Mouse (Mus musculus) midbrain, postnatal 0 days (tissue): Measurements from ENCODE around the gene Gstt2. TPM values are rescaled to one million over a fixed set of nuclear protein-coding genes. Genes with fewer than 3 reads are reported as not detected.

Experiments
- ATAC-seq: fragments of 200-750 bp; cut with Nextera tagmentation; 2 replicates; pipeline ENCODE4 v1.8.0; 2017; ENCODE audit warnings: moderate number of reproducible peaks, mild to moderate bottlenecking, moderate TSS enrichment, moderate library complexity; ENCODE audit not compliant: low FRiP score
- DNase-seq: peaks from one replicate; pipeline ENCODE4 v3.0.0-alpha.2; 2015; ENCODE audit warnings: low spot score
- H3K27ac ChIP-seq: fragments of 300-500 bp; sonication (generic); 2 replicates; pipeline ENCODE4 v1.5.1; 2014; ENCODE audit warnings: low read depth, mild to moderate bottlenecking, low read length, mixed read lengths
- H3K27me3 ChIP-seq: fragments of 300-500 bp; sonication (generic); 2 replicates; pipeline ENCODE4 v1.6.1; 2014; ENCODE audit warnings: low read length, control low read depth, mixed read lengths; ENCODE audit not compliant: insufficient read depth
- H3K36me3 ChIP-seq: fragments of 300-500 bp; sonication (generic); 2 replicates; pipeline ENCODE4 v1.6.1; 2014; ENCODE audit warnings: low read length, control low read depth, mixed read lengths; ENCODE audit not compliant: insufficient read depth
- H3K4me1 ChIP-seq: fragments of 300-500 bp; sonication (generic); 2 replicates; pipeline ENCODE4 v1.6.1; 2014; ENCODE audit warnings: mild to moderate bottlenecking, control low read depth, antibody characterized with exemption, low read length, mixed read lengths; ENCODE audit not compliant: insufficient read depth
- H3K4me2 ChIP-seq: fragments of 300-500 bp; sonication (generic); 2 replicates; pipeline ENCODE4 v1.6.1; 2014; ENCODE audit warnings: low read depth, mild to moderate bottlenecking, low read length, mixed read lengths; ENCODE audit not compliant: poor library complexity, severe bottlenecking
- H3K4me3 ChIP-seq: fragments of 300-500 bp; sonication (generic); 2 replicates; pipeline ENCODE4 v1.5.1; 2014; ENCODE audit warnings: low read depth, mild to moderate bottlenecking, low read length, moderate library complexity
- H3K9ac ChIP-seq: fragments of 300-500 bp; sonication (generic); replicated peaks from 2 replicates; pipeline ENCODE4 v1.6.1; 2014; ENCODE audit warnings: mild to moderate bottlenecking, low read length, moderate library complexity, mixed read lengths; ENCODE audit not compliant: poor library complexity, severe bottlenecking
- H3K9me3 ChIP-seq: fragments of 300-500 bp; sonication (generic); 2 replicates; pipeline ENCODE4 v1.6.1; 2016; ENCODE audit warnings: low read length, control low read depth
- CTCF ChIP-seq: IDR thresholded peaks from 2 replicates; pipeline ENCODE4 v1.5.1; 2016; ENCODE audit warnings: antibody characterized with exemption, mild to moderate bottlenecking
- WGBS: fragments of 180-500 bp; shearing (Covaris S2); extraction: QIAGEN DNeasy Blood & Tissue Kit; methylation state at CpG from one replicate; pipeline ENCODE4 v1.1.7; 2014; 5-methylcytosine and 5-hydroxymethylcytosine counted together
- polyA plus RNA-seq: library from polyadenylated mRNA; unstranded; fragments of >200 nt; fragmentation: Nextera tagmentation; extraction: Ambion mirVana; gene quantifications from 2 replicates; pipeline ENCODE4 v1.2.1, GENCODE M21; 2015
- total RNA-seq: library from RNA; depleted of rRNA; stranded (reverse); fragments of >200 nt; gene quantifications from 2 replicates; pipeline ENCODE4 v1.2.3, GENCODE M21; 2014

The Gstt2 gene
- total and polyA plus RNA-seq, 2 experiments from 2014 or later = 5.5 to 10.7 TPM

GRCm38 (mm10) chr10:75827668-75828360 is 9.4 kb downstream of the Gstt2 start:
- no peak overlapping the region for H3K9ac ChIP-seq
- H3K4me3 ChIP-seq = no peak overlapping the region
- no peaks in the 10 kb centered on the region for H3K4me1 ChIP-seq
- H3K27me3 ChIP-seq = no peaks in the 10 kb centered on the region
- no peaks in the 10 kb centered on the region for H3K9me3 ChIP-seq
- no peak overlapping the region for H3K27ac ChIP-seq
- no peaks in the 10 kb centered on the region for H3K36me3 ChIP-seq
- no peak for TF ChIP-seq CTCF
- H3K4me2 ChIP-seq = no peak overlapping the region
- peak; percentile 46 for DNase-seq
- no peak; the same call in 1 of the 2 replicates for ATAC-seq
- 87% methylated on average over 4 of the region's 4 CpGs for WGBS

GRCm38 (mm10) chr10:75824530-75824929 is 12.7 kb downstream of the Gstt2 start:
- H3K9ac ChIP-seq = no peak overlapping the region

GRCm38 (mm10) chr10:75823782-75824181 is 13.4 kb downstream of the Gstt2 start:
- Histone ChIP-seq H3K9me3 (no peaks in the 10 kb centered on the region), H3K9ac (no peak overlapping the region), H3K27me3 (no peaks in the 10 kb centered on the region), H3K27ac (no peak overlapping the region), H3K36me3 (no peaks in the 10 kb centered on the region), H3K4me1 (no peaks in the 10 kb centered on the region), H3K4me2 (no peak overlapping the region), H3K4me3 (no peak overlapping the region)
- TF ChIP-seq CTCF = no peak
- ATAC-seq = no peak
- no peak for DNase-seq
- WGBS = 84% methylated on average over 1 of the region's 1 CpGs

More at GRCm38 (mm10) chr10:75824530-75824929, 12.7 kb downstream of the Gstt2 start:
- WGBS = 89% methylated on average over 4 of the region's 4 CpGs
- ATAC-seq = no peak
- no peak overlapping the region for H3K4me2 ChIP-seq
- no peak for DNase-seq
- no peaks in the 10 kb centered on the region for H3K4me1 ChIP-seq
- TF ChIP-seq CTCF = no peak
- H3K27ac ChIP-seq = no peak overlapping the region
- H3K36me3 ChIP-seq = no peaks in the 10 kb centered on the region
- H3K27me3 ChIP-seq = no peaks in the 10 kb centered on the region
- H3K4me3 ChIP-seq = no peak overlapping the region
- no peaks in the 10 kb centered on the region for H3K9me3 ChIP-seq

GRCm38 (mm10) chr10:75822443-75822842 is 14.8 kb downstream of the Gstt2 start, which contains the start of gene Gstt4:
Gstt4 (minus strand) TSS chr10:75822543.
- 97% methylated on average over 2 of the region's 2 CpGs for WGBS

DNA sequence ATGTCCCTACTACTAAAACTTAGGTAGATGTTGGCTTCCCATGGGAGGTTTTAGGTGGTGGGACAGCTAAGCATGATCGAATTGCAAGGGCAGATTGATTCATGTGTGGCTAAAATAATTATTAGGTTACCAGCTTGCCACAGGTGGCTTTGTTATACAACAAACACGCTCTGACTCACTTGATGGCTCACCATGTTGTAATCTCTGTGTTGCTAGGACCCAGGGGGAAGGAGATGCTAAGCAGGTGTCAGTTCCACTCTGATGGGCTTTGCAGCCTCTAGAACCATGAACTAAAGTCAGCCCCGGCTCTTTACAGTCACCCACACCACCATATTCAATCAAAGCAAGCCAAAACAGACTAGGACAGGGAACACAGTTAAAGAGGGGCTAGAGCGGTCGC is 17.3 kb downstream of the Gstt2 start:
- no peak overlapping the region for H3K4me2 ChIP-seq
- H3K4me1 ChIP-seq = no peaks in the 10 kb centered on the region
- H3K36me3 ChIP-seq = no peaks in the 10 kb centered on the region
- no peak overlapping the region for H3K27ac ChIP-seq
- DNase-seq (no peak), ATAC-seq (no peak)
- no peaks in the 10 kb centered on the region for H3K9me3 ChIP-seq
- no peaks in the 10 kb centered on the region for H3K27me3 ChIP-seq
- 89% methylated on average over 5 of the region's 5 CpGs for WGBS
- H3K4me3 ChIP-seq = no peak overlapping the region
- no peak overlapping the region for H3K9ac ChIP-seq
- no peak for TF ChIP-seq CTCF

More at GRCm38 (mm10) chr10:75822443-75822842, 14.8 kb downstream of the Gstt2 start, which contains the start of gene Gstt4:
- no peaks in the 10 kb centered on the region for H3K9me3 ChIP-seq
- H3K36me3 ChIP-seq = no peaks in the 10 kb centered on the region
- DNase-seq (no peak), ATAC-seq (no peak)
- H3K9ac ChIP-seq = no peak within 1 kb of the TSS
- H3K27me3 ChIP-seq = no peaks in the 10 kb centered on the region
- no peak within 1 kb of the TSS for H3K4me3 ChIP-seq
- no peaks in the 10 kb centered on the region for H3K4me1 ChIP-seq
- H3K4me2 ChIP-seq = no peak within 1 kb of the TSS
- TF ChIP-seq CTCF = no peak
- no peak within 1 kb of the TSS for H3K27ac ChIP-seq

GRCm38 (mm10) chr10:75818641-75819040 is 18.6 kb downstream of the Gstt2 start:
- no peak for DNase-seq
- Histone ChIP-seq H3K9me3 (no peaks in the 10 kb centered on the region), H3K36me3 (no peaks in the 10 kb centered on the region), H3K4me2 (no peak overlapping the region), H3K27ac (no peak overlapping the region), H3K4me3 (no peak overlapping the region), H3K27me3 (no peaks in the 10 kb centered on the region), H3K9ac (no peak overlapping the region), H3K4me1 (no peaks in the 10 kb centered on the region)
- WGBS = 60% methylated on average over 10 of the region's 10 CpGs
- TF ChIP-seq CTCF = no peak
- ATAC-seq = no peak
